Mouse (Mus musculus): ENCODE measurements around the gene Fam208b. TPM values are rescaled to one million over a fixed set of nuclear protein-coding genes. Genes with fewer than 3 reads are reported as not detected.

Fam208b gene
- polyA plus RNA-seq, 1 experiment from 2014 or later: 3.2 TPM

- no peaks in the 10 kb centered on the region for H3K9me3 ChIP-seq (replicated peaks; ENCODE audit: control insufficient read depth, low read length)
- H3K4me1 ChIP-seq (ENCODE audit: control insufficient read depth, low read depth, low read length): peaks cover 14% of the 10 kb centered on the region
- H3K36me3 ChIP-seq (ENCODE audit: control insufficient read depth, insufficient read depth): peaks cover 7% of the 10 kb centered on the region
- ATAC-seq (ENCODE audit: low read depth): peak; percentile 57
- H3K4me2 ChIP-seq (ENCODE audit: low read depth, low read length): no peak overlapping the region
- no peak overlapping the region for H3K27ac ChIP-seq (ENCODE audit: low read length)
- H3K9ac ChIP-seq (ENCODE audit: low read depth, low read length): no peak overlapping the region
- WGBS (ENCODE audit: insufficient replicate concordance): 51% methylated on average over 5 of the region's 5 CpGs
- no peak overlapping the region for H3K4me3 ChIP-seq (ENCODE audit: low read depth, low read length)
- H3K27me3 ChIP-seq (ENCODE audit: control insufficient read depth, insufficient read depth, low read depth, low read length): no peaks in the 10 kb centered on the region
These were observed 66.0 kb downstream of the Fam208b start for GRCm38 (mm10) chr13:3544925-3545324.

- Histone ChIP-seq H3K27ac (ENCODE audit: low read length) (no peak overlapping the region), H3K4me3 (ENCODE audit: low read depth, low read length) (no peak overlapping the region), H3K9ac (ENCODE audit: low read depth, low read length) (no peak overlapping the region), H3K4me2 (ENCODE audit: low read depth, low read length) (no peak overlapping the region), H3K4me1 (ENCODE audit: control insufficient read depth, low read depth, low read length) (peaks cover 19% of the 10 kb centered on the region), H3K36me3 (ENCODE audit: control insufficient read depth, insufficient read depth) (peaks cover 7% of the 10 kb centered on the region), H3K27me3 (ENCODE audit: control insufficient read depth, insufficient read depth, low read depth, low read length) (no peaks in the 10 kb centered on the region), H3K9me3 (replicated peaks; ENCODE audit: control insufficient read depth, low read length) (no peaks in the 10 kb centered on the region)
- ATAC-seq (ENCODE audit: low read depth): no peak
- WGBS (ENCODE audit: insufficient replicate concordance): 75% methylated on average over 4 of the region's 4 CpGs
These were observed 66.6 kb downstream of the Fam208b start for GRCm38 (mm10) chr13:3544077-3544874.

GRCm38 (mm10) chr13:3541159-3541782 lies 69.6 kb downstream of the Fam208b start:
- H3K9ac ChIP-seq (ENCODE audit: low read depth, low read length): no peak overlapping the region
- no peak overlapping the region for H3K4me2 ChIP-seq (ENCODE audit: low read depth, low read length)
- no peaks in the 10 kb centered on the region for H3K9me3 ChIP-seq (replicated peaks; ENCODE audit: control insufficient read depth, low read length)
- H3K27ac ChIP-seq (ENCODE audit: low read length): no peak overlapping the region
- no peaks in the 10 kb centered on the region for H3K36me3 ChIP-seq (ENCODE audit: control insufficient read depth, insufficient read depth)
- no peak for ATAC-seq (ENCODE audit: low read depth)
- no peaks in the 10 kb centered on the region for H3K27me3 ChIP-seq (ENCODE audit: control insufficient read depth, insufficient read depth, low read depth, low read length)
- no peak overlapping the region for H3K4me3 ChIP-seq (ENCODE audit: low read depth, low read length)
- WGBS (ENCODE audit: insufficient replicate concordance): 64% methylated on average over 2 of the region's 2 CpGs
- peaks cover 26% of the 10 kb centered on the region for H3K4me1 ChIP-seq (ENCODE audit: control insufficient read depth, low read depth, low read length)

GRCm38 (mm10) chr13:3540166-3540565 lies 70.7 kb downstream of the Fam208b start:
- Histone ChIP-seq H3K36me3 (ENCODE audit: control insufficient read depth, insufficient read depth) (no peaks in the 10 kb centered on the region), H3K9ac (ENCODE audit: low read depth, low read length) (0 out of 2 replicates have a peak overlapping the region, but pooled peaks have one; percentile 33), H3K4me2 (ENCODE audit: low read depth, low read length) (peak overlapping the region; percentile 77; the same call in 1 of the 2 replicates), H3K27me3 (ENCODE audit: control insufficient read depth, insufficient read depth, low read depth, low read length) (no peaks in the 10 kb centered on the region), H3K4me1 (ENCODE audit: control insufficient read depth, low read depth, low read length) (peaks cover 26% of the 10 kb centered on the region), H3K9me3 (replicated peaks; ENCODE audit: control insufficient read depth, low read length) (no peaks in the 10 kb centered on the region), H3K27ac (ENCODE audit: low read length) (no peak overlapping the region), H3K4me3 (ENCODE audit: low read depth, low read length) (no peak overlapping the region)
- no peak for ATAC-seq (ENCODE audit: low read depth)
- 59% methylated on average over 2 of the region's 2 CpGs for whole genome bisulfite sequencing (ENCODE audit: insufficient replicate concordance)

- no peak for ATAC-seq (ENCODE audit: low read depth)
- WGBS (ENCODE audit: insufficient replicate concordance): 2% methylated on average over 15 of the region's 15 CpGs
- Histone ChIP-seq H3K27me3 (ENCODE audit: control insufficient read depth, insufficient read depth, low read depth, low read length) (no peaks in the 10 kb centered on the region), H3K4me1 (ENCODE audit: control insufficient read depth, low read depth, low read length) (peaks cover 24% of the 10 kb centered on the region), H3K4me3 (ENCODE audit: low read depth, low read length) (peak overlapping the region; percentile 98), H3K4me2 (ENCODE audit: low read depth, low read length) (peak overlapping the region; percentile 77), H3K36me3 (ENCODE audit: control insufficient read depth, insufficient read depth) (no peaks in the 10 kb centered on the region), H3K27ac (ENCODE audit: low read length) (peak overlapping the region; percentile 98), H3K9ac (ENCODE audit: low read depth, low read length) (peak overlapping the region; percentile 98), H3K9me3 (replicated peaks; ENCODE audit: control insufficient read depth, low read length) (no peaks in the 10 kb centered on the region)
These were observed 71.8 kb downstream of the Fam208b start for GRCm38 (mm10) chr13:3538969-3539562.

- Histone ChIP-seq H3K27ac (ENCODE audit: low read length) (peak overlapping the region; percentile 98), H3K4me2 (ENCODE audit: low read depth, low read length) (peak overlapping the region; percentile 77), H3K4me3 (ENCODE audit: low read depth, low read length) (peak overlapping the region; percentile 98), H3K4me1 (ENCODE audit: control insufficient read depth, low read depth, low read length) (peaks cover 24% of the 10 kb centered on the region), H3K9me3 (replicated peaks; ENCODE audit: control insufficient read depth, low read length) (no peaks in the 10 kb centered on the region), H3K9ac (ENCODE audit: low read depth, low read length) (peak overlapping the region; percentile 98), H3K36me3 (ENCODE audit: control insufficient read depth, insufficient read depth) (no peaks in the 10 kb centered on the region), H3K27me3 (ENCODE audit: control insufficient read depth, insufficient read depth, low read depth, low read length) (no peaks in the 10 kb centered on the region)
- peak; percentile 49 for ATAC-seq (ENCODE audit: low read depth)
- WGBS (ENCODE audit: insufficient replicate concordance): under 1% methylated on average over 59 of the region's 59 CpGs
These were observed 72.5 kb downstream of the Fam208b start for GRCm38 (mm10) chr13:3538223-3538968.

GRCm38 (mm10) chr13:3537594-3538222 lies 73.2 kb downstream of the Fam208b start, which contains the start of gene Gdi2:
Gene Gdi2, plus strand, starts transcription at chr13:3538063.
- Histone ChIP-seq H3K36me3 (ENCODE audit: control insufficient read depth, insufficient read depth) (no peaks in the 10 kb centered on the region), H3K27ac (ENCODE audit: low read length) (peak within 1 kb of the TSS; percentile 98), H3K27me3 (ENCODE audit: control insufficient read depth, insufficient read depth, low read depth, low read length) (no peaks in the 10 kb centered on the region), H3K9me3 (replicated peaks; ENCODE audit: control insufficient read depth, low read length) (no peaks in the 10 kb centered on the region), H3K4me1 (ENCODE audit: control insufficient read depth, low read depth, low read length) (peaks cover 24% of the 10 kb centered on the region), H3K4me3 (ENCODE audit: low read depth, low read length) (peak within 1 kb of the TSS; percentile 98), H3K9ac (ENCODE audit: low read depth, low read length) (peak within 1 kb of the TSS; percentile 98), H3K4me2 (ENCODE audit: low read depth, low read length) (peak within 1 kb of the TSS; percentile 87)
- WGBS (ENCODE audit: insufficient replicate concordance): under 1% methylated on average over 43 of the region's 47 CpGs
- peak; percentile 97 for ATAC-seq (ENCODE audit: low read depth)

- Histone ChIP-seq H3K4me1 (ENCODE audit: control insufficient read depth, low read depth, low read length) (peaks cover 5% of the 10 kb centered on the region), H3K4me2 (ENCODE audit: low read depth, low read length) (no peak overlapping the region), H3K36me3 (ENCODE audit: control insufficient read depth, insufficient read depth) (no peaks in the 10 kb centered on the region), H3K9me3 (replicated peaks; ENCODE audit: control insufficient read depth, low read length) (no peaks in the 10 kb centered on the region), H3K27ac (ENCODE audit: low read length) (no peak overlapping the region), H3K4me3 (ENCODE audit: low read depth, low read length) (no peak overlapping the region), H3K9ac (ENCODE audit: low read depth, low read length) (no peak overlapping the region), H3K27me3 (ENCODE audit: control insufficient read depth, insufficient read depth, low read depth, low read length) (no peaks in the 10 kb centered on the region)
- 67% methylated on average over 4 of the region's 4 CpGs for WGBS (ENCODE audit: insufficient replicate concordance)
- ATAC-seq (ENCODE audit: low read depth): no peak
These were observed 76.8 kb downstream of the Fam208b start for GRCm38 (mm10) chr13:3534146-3534545.
